Mouse (Mus musculus): ENCODE measurements around the gene Tmem91. TPM values are rescaled to one million over a fixed set of nuclear protein-coding genes. Genes with fewer than 3 reads are reported as not detected.
A peak's percentile ranks its signal among the peaks of the same experiment; 100 is the strongest.

Tmem91 gene
- polyA plus RNA-seq, 1 experiment from 2014 or later, result 3.5 TPM

DNA sequence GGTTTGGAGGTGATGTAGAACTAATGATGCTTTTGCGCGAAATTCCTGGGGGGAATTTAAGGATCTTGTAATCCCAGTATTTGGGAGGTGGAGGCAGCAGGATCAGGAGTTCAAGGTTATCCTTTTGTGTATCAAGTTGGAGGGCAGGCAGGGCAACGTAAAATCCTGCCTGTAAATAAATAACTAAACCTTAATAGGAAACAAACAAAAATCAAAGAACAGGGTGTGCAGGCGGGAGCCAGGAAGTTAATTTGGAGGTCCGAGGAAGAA, 55.3 kb downstream of the Tmem91 start:
- peak overlapping the region; percentile 80 for H3K4me3 ChIP-seq (replicated peaks; ENCODE audit: low read length)
- H3K36me3 ChIP-seq (ENCODE audit: control insufficient read depth, insufficient read depth, low read length), result no peaks in the 10 kb centered on the region
- H3K9me3 ChIP-seq (replicated peaks; ENCODE audit: control insufficient read depth, low read length), result no peaks in the 10 kb centered on the region
- H3K27ac ChIP-seq (ENCODE audit: low read length), result peak overlapping the region; percentile 58; the same call in 1 of the 2 replicates
- 13% methylated on average over 5 of the region's 5 CpGs for WGBS
- ATAC-seq (ENCODE audit: insufficient read depth, low FRiP score), result no peak
- peak overlapping the region; percentile 78 for H3K4me2 ChIP-seq (ENCODE audit: low read depth, low read length)
- H3K27me3 ChIP-seq (ENCODE audit: control insufficient read depth, insufficient read depth, low read length), result no peaks in the 10 kb centered on the region
- no peaks in the 10 kb centered on the region for H3K4me1 ChIP-seq (ENCODE audit: control insufficient read depth, insufficient read depth, low read length)
- H3K9ac ChIP-seq (ENCODE audit: low read length), result peak overlapping the region; percentile 78

Other genes starting within 250 kb of the Tmem91 start
- 98.3 and 139 TPM in 2 replicates for gene Ceacam1, start 197.6 kb downstream of the Tmem91 start, polyA plus RNA-seq (2015; fragmentation: Nextera tagmentation; extraction: Ambion mirVana)
- gene Ceacam2, start 135.3 kb downstream of the Tmem91 start, polyA plus RNA-seq (2015; fragmentation: Nextera tagmentation; extraction: Ambion mirVana), result 0.14 TPM in 1 of 2 replicates, not detected in the other
- 2.9 and 4.2 TPM in 2 replicates for gene Erich4, start 59.3 kb downstream of the Tmem91 start, polyA plus RNA-seq (2015; fragmentation: Nextera tagmentation; extraction: Ambion mirVana)
- 36.4 and 36.8 TPM in 2 replicates for gene Dmac2, start 55.8 kb downstream of the Tmem91 start, polyA plus RNA-seq (2015; fragmentation: Nextera tagmentation; extraction: Ambion mirVana)
- gene B3gnt8, start 48.5 kb downstream of the Tmem91 start, polyA plus RNA-seq (2015; fragmentation: Nextera tagmentation; extraction: Ambion mirVana), result 12.2 and 13.6 TPM in 2 replicates
- 54.1 and 54.4 TPM in 2 replicates for gene Bckdha, start 16.2 kb downstream of the Tmem91 start, polyA plus RNA-seq (2015; fragmentation: Nextera tagmentation; extraction: Ambion mirVana)
- gene Exosc5, start 16.0 kb downstream of the Tmem91 start, polyA plus RNA-seq (2015; fragmentation: Nextera tagmentation; extraction: Ambion mirVana), result 70.0 and 73.0 TPM in 2 replicates
- 21.9 and 24.4 TPM in 2 replicates for gene B9d2, start 5.6 kb upstream of the Tmem91 start, polyA plus RNA-seq (2015; fragmentation: Nextera tagmentation; extraction: Ambion mirVana)
- gene Tgfb1, start 11.8 kb upstream of the Tmem91 start, polyA plus RNA-seq (2015; fragmentation: Nextera tagmentation; extraction: Ambion mirVana), result 1.4 and 2.8 TPM in 2 replicates
- gene Ccdc97, start 43.9 kb upstream of the Tmem91 start, polyA plus RNA-seq (2015; fragmentation: Nextera tagmentation; extraction: Ambion mirVana), result 19.6 and 22.5 TPM in 2 replicates
- gene Hnrnpul1, start 79.6 kb upstream of the Tmem91 start, polyA plus RNA-seq (2015; fragmentation: Nextera tagmentation; extraction: Ambion mirVana), result 35.4 and 39.6 TPM in 2 replicates
- 80.8 and 85.1 TPM in 2 replicates for gene Axl, start 113.5 kb upstream of the Tmem91 start, polyA plus RNA-seq (2015; fragmentation: Nextera tagmentation; extraction: Ambion mirVana)
- gene Cyp2s1, start 141.7 kb upstream of the Tmem91 start, polyA plus RNA-seq (2015; fragmentation: Nextera tagmentation; extraction: Ambion mirVana), result 53.1 and 74.9 TPM in 2 replicates
- gene Cyp2b10, start 222.5 kb upstream of the Tmem91 start, polyA plus RNA-seq (2015; fragmentation: Nextera tagmentation; extraction: Ambion mirVana), result 0.19 and 0.35 TPM in 2 replicates

All from stomach, embryonic 16.5 days (tissue).